Mouse (Mus musculus) MEL (cell line): ENCODE measurements at regions not wholly inside any gene's neighbourhood (a gene's known extent, or its start where the extent isn't known, plus 50 kb on each side); places are given as distances from the start of the nearest gene placed in this dataset.

Source experiments
- CTCF ChIP-seq, 3 experiments: IDR thresholded peaks in 2 of 3; conservative IDR thresholded peaks in 1 of 3; 2 replicates each; pipeline ENCODE4 v1.5.1; 2011 to 2012; ENCODE audit warnings: low read length in 3 of 3, low read depth in 2 of 3, mild to moderate bottlenecking in 2 of 3, improper control_type of control experiment in 1 of 3, inconsistent platforms in 1 of 3, mixed read lengths in 1 of 3, moderate library complexity in 1 of 3; ENCODE audit not compliant: control insufficient read depth in 1 of 3, insufficient read depth in 1 of 3, poor library complexity in 1 of 3, severe bottlenecking in 1 of 3
- HCFC1 ChIP-seq: IDR thresholded peaks from 2 replicates; pipeline ENCODE4 v1.6.1; 2012; ENCODE audit warnings: low read depth, mild to moderate bottlenecking, inconsistent platforms, low read length, improper control_type of control experiment, moderate library complexity
- MAX ChIP-seq: IDR thresholded peaks from 2 replicates; pipeline ENCODE4 v1.6.1; 2011; ENCODE audit warnings: low read length, improper control_type of control experiment
- NRF1 ChIP-seq: IDR thresholded peaks from 2 replicates; pipeline ENCODE4 v1.6.1; 2014; ENCODE audit warnings: low read depth, mild to moderate bottlenecking, inconsistent platforms, low read length, improper control_type of control experiment, moderate library complexity; ENCODE audit not compliant: poor library complexity, insufficient read depth, severe bottlenecking
- POLR2A ChIP-seq, 2 experiments: IDR thresholded peaks; 2 replicates each; pipeline ENCODE4 v1.6.1; 2011 to 2012; ENCODE audit warnings: low read length in 2 of 2, mild to moderate bottlenecking in 2 of 2, control low read depth in 1 of 2, improper control_type of control experiment in 1 of 2, low read depth in 1 of 2, moderate library complexity in 1 of 2; ENCODE audit not compliant: control insufficient read depth in 1 of 2, insufficient read depth in 1 of 2, poor library complexity in 1 of 2
- TBP ChIP-seq: IDR thresholded peaks from 2 replicates; pipeline ENCODE4 v1.8.0; 2011; ENCODE audit warnings: low read depth, low read length, improper control_type of control experiment

GRCm38 (mm10) chr3:119509132-119509531 lies 275.1 kb downstream of the Ptbp2 start:
- TF ChIP-seq CTCF (IDR thresholded peaks at IDR 0.05 in 2 of 3, conservative IDR thresholded peaks at IDR 0.05 in 1 of 3; ENCODE audit: control insufficient read depth in 1 of 3, insufficient read depth in 1 of 3, low read depth in 2 of 3, low read length in 3 of 3, poor library complexity in 1 of 3, severe bottlenecking in 1 of 3) (no peak), HCFC1 (no peak), NRF1 (no peak), MAX (no peak), TBP (no peak), POLR2A (IDR thresholded peaks at IDR 0.05; ENCODE audit: control insufficient read depth in 1 of 2, insufficient read depth in 1 of 2, low read depth in 1 of 2, low read length in 2 of 2, poor library complexity in 1 of 2) (no peak)
